Mouse (Mus musculus): ENCODE measurements around the gene Cdk5r1. TPM values are rescaled to one million over a fixed set of nuclear protein-coding genes. Genes with fewer than 3 reads are reported as not detected.

Cdk5r1 gene
- polyA plus RNA-seq, 1 experiment from 2014 or later: 0.54 TPM

DNA sequence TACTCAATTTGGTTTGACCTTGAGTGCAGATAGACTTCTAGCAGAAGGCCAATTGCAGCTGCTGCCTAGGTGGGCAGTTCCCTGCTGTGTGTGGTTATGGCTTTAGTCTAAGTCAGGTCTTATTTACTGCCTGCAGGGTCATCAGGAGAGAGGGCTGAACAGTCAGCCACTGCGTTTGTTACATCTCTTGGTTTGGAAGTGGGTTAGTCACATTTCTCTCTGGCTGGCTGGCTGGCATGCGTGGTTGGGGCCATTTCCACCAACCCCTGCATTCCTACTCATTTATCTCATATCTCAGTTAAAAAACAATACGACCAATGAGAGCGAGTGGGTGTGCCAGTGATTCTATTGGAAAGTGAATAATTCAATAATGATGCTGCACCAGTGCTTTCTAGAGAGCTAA, 22.7 kb downstream of the Cdk5r1 start:
- H3K9ac ChIP-seq (ENCODE audit: low read depth, low read length): no peak overlapping the region
- H3K36me3 ChIP-seq (ENCODE audit: insufficient read depth, low read length): no peaks in the 10 kb centered on the region
- no peak for TF ChIP-seq CTCF (IDR thresholded peaks at IDR 0.05; ENCODE audit: low read depth)
- ATAC-seq (replicated peaks; ENCODE audit: low FRiP score, low read depth) (no peak), DNase-seq (ENCODE audit: low spot score) (no peak)
- H3K9me3 ChIP-seq (replicated peaks; ENCODE audit: low read length): no peaks in the 10 kb centered on the region
- no peaks in the 10 kb centered on the region for H3K27me3 ChIP-seq (ENCODE audit: insufficient read depth, low read length)
- no peak overlapping the region for H3K4me3 ChIP-seq (replicated peaks; ENCODE audit: low read depth, low read length)
- WGBS: 53% methylated on average over 4 of the region's 4 CpGs
- no peak overlapping the region for H3K4me2 ChIP-seq (ENCODE audit: low read length)
- no peak overlapping the region for H3K27ac ChIP-seq
- no peaks in the 10 kb centered on the region for H3K4me1 ChIP-seq (replicated peaks; ENCODE audit: insufficient read depth, low read length)

DNA sequence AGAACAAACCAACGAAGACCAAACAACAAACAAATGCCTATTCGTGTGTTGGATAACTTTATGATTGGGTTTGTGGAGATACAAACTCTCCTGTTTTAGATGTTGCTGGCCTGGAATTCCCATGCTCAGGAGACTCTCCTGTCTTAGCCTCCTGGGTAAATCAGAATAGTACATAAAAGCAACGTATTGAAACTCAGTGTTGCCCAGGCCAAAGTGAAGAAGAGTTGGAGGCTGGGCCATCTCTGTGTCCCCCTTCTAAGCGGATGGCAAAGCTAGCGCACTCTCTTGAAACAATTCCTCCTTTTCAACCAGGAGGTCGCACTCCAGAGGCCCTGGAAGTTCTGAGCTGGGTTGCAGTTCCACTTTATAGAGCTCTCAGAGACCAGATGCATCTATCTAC, 26.5 kb downstream of the Cdk5r1 start:
- no peak overlapping the region for H3K27ac ChIP-seq
- WGBS: 82% methylated on average over 6 of the region's 6 CpGs
- no peak for ATAC-seq (replicated peaks; ENCODE audit: low FRiP score, low read depth)
- no peaks in the 10 kb centered on the region for H3K36me3 ChIP-seq (ENCODE audit: insufficient read depth, low read length)
- no peak for TF ChIP-seq CTCF (IDR thresholded peaks at IDR 0.05; ENCODE audit: low read depth)
- H3K4me3 ChIP-seq (replicated peaks; ENCODE audit: low read depth, low read length): no peak overlapping the region
- H3K4me2 ChIP-seq (ENCODE audit: low read length): no peak overlapping the region
- H3K9me3 ChIP-seq (replicated peaks; ENCODE audit: low read length): no peaks in the 10 kb centered on the region
- no peak for DNase-seq (ENCODE audit: low spot score)
- no peaks in the 10 kb centered on the region for H3K27me3 ChIP-seq (ENCODE audit: insufficient read depth, low read length)
- H3K4me1 ChIP-seq (replicated peaks; ENCODE audit: insufficient read depth, low read length): no peaks in the 10 kb centered on the region
- H3K9ac ChIP-seq (ENCODE audit: low read depth, low read length): no peak overlapping the region

DNA sequence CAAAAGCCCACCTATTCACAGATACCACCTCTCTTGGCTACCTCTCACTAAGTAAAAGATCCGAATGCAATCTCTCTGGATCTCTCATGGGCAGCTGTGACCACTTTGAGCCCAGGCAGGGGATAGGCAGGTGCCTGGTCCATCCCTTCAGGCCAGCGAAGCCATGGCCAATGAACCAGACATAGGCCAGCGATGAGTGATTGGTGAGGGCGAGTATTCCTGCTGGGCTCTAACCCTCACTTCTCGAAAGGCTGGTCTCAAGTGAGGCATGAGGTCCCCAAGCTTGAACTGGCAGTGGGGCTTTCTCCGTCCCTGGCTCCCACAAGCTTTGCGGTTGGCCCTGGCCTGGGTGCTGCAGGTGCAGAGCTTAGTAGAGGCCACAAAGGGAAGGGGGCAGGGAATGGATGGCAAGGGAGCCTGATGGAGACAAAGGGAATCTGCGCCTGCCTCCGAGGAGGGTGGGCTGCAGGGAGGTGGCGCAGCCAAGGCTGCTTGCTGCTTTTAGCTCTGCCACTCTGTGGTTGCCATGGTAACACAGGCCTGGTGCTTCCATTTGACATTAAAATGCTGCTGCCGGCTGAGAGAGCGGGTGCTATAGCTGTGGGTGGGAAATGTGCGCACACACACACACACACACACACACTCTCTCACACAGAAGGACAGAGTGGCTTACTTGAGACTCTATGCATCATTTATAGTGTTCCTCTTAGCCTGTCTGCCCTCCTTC, 27.1 kb downstream of the Cdk5r1 start:
- Histone ChIP-seq H3K36me3 (ENCODE audit: insufficient read depth, low read length) (no peaks in the 10 kb centered on the region), H3K27me3 (ENCODE audit: insufficient read depth, low read length) (no peaks in the 10 kb centered on the region), H3K27ac (no peak overlapping the region), H3K4me3 (replicated peaks; ENCODE audit: low read depth, low read length) (no peak overlapping the region), H3K9ac (ENCODE audit: low read depth, low read length) (no peak overlapping the region), H3K4me1 (replicated peaks; ENCODE audit: insufficient read depth, low read length) (no peaks in the 10 kb centered on the region), H3K9me3 (replicated peaks; ENCODE audit: low read length) (no peaks in the 10 kb centered on the region), H3K4me2 (ENCODE audit: low read length) (no peak overlapping the region)
- TF ChIP-seq CTCF (IDR thresholded peaks at IDR 0.05; ENCODE audit: low read depth): no peak
- ATAC-seq (replicated peaks; ENCODE audit: low FRiP score, low read depth) (no peak), DNase-seq (ENCODE audit: low spot score) (no peak)
- WGBS: 41% methylated on average over 13 of the region's 13 CpGs

DNA sequence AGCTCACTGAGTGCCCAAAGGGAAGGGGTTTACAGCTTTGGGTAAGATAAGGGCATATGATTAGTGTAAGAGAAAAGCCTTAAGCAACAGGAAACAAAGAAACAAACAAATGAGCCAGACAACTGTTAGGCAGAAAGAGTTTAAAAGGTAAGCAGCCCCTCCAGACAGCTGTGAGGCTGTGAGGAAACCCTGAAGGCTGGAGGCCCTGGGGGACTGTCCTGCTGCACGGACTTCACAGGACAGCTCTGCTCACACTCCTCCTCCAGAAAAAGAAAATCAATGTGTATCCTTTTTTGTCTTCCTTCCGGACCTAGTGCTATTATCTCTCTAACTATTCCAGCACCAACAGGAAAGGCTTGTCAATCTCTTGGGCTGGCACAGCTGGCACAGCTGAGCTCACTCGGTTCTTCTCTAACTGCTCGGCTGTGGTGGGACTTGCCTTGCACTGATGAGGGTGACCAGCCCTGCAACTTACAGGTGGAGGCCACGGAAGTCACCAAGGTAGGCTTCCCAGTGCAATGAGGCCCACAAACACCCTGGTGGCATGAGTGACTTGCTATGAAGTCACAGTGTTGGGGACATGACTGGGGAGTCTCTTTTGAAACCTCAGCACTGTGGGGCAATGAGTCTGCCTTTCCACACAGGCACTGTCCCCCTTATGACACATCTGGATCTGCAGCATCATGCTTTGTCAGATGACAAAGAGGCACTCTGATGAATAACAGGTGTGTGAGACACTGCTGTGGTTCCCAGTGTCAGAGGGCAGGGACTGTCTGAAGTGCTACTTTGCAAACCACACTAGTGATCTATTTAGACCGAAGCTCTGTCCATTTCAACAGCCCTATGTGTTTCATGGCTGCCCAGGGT, 27.9 kb downstream of the Cdk5r1 start:
- H3K4me3 ChIP-seq (replicated peaks; ENCODE audit: low read depth, low read length): no peak overlapping the region
- no peaks in the 10 kb centered on the region for H3K4me1 ChIP-seq (replicated peaks; ENCODE audit: insufficient read depth, low read length)
- 53% methylated on average over 6 of the region's 6 CpGs for WGBS
- H3K9ac ChIP-seq (ENCODE audit: low read depth, low read length): no peak overlapping the region
- no peaks in the 10 kb centered on the region for H3K27me3 ChIP-seq (ENCODE audit: insufficient read depth, low read length)
- H3K27ac ChIP-seq: no peak overlapping the region
- H3K4me2 ChIP-seq (ENCODE audit: low read length): no peak overlapping the region
- H3K9me3 ChIP-seq (replicated peaks; ENCODE audit: low read length): no peaks in the 10 kb centered on the region
- no peak for ATAC-seq (replicated peaks; ENCODE audit: low FRiP score, low read depth)
- DNase-seq (ENCODE audit: low spot score): no peak
- TF ChIP-seq CTCF (IDR thresholded peaks at IDR 0.05; ENCODE audit: low read depth): no peak
- H3K36me3 ChIP-seq (ENCODE audit: insufficient read depth, low read length): no peaks in the 10 kb centered on the region

DNA sequence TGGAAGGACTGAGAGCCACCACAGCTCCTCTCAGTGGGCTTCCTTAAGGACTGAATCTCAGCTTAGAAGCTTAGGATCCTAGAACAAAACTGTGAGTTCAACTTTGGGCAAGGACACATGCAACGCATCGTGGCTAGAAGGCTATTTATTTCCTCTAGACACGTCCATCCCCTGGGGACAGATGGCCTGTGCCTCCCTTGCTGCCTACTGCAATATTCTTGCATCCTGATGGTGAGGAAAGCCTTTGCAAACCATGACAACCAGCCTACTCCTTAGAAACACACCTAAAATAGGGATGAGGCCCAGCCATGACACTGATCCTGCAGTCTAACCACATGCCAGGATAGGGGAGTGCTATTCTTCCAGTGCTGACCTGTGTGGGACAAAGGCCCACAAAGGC, 28.8 kb downstream of the Cdk5r1 start:
- Histone ChIP-seq H3K4me3 (replicated peaks; ENCODE audit: low read depth, low read length) (no peak overlapping the region), H3K9me3 (replicated peaks; ENCODE audit: low read length) (no peaks in the 10 kb centered on the region), H3K27me3 (ENCODE audit: insufficient read depth, low read length) (no peaks in the 10 kb centered on the region), H3K9ac (ENCODE audit: low read depth, low read length) (no peak overlapping the region), H3K4me1 (replicated peaks; ENCODE audit: insufficient read depth, low read length) (no peaks in the 10 kb centered on the region), H3K36me3 (ENCODE audit: insufficient read depth, low read length) (no peaks in the 10 kb centered on the region), H3K27ac (no peak overlapping the region), H3K4me2 (ENCODE audit: low read length) (no peak overlapping the region)
- no peak for DNase-seq (ENCODE audit: low spot score)
- TF ChIP-seq CTCF (IDR thresholded peaks at IDR 0.05; ENCODE audit: low read depth): no peak
- 79% methylated on average over 3 of the region's 3 CpGs for WGBS
- no peak for ATAC-seq (replicated peaks; ENCODE audit: low FRiP score, low read depth)

DNA sequence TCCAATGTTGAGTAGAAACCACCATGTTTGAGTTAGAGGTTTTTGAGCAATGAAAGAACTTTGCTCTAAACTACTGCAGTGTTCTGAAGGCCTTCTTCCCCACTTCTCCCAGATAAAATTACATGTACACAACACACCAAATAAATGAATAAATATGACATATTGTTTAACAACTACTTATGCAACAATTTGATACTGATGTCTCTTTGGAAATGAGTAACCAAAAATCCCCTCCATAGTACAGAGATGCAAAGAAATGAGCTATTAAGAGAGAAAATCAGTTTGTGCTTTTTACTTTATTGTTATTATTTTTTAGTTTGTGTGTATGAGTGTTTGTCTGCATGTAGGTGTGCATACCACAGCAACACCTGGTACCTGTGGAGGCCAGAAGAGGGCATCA, 29.7 kb downstream of the Cdk5r1 start:
- Histone ChIP-seq H3K27ac (no peak overlapping the region), H3K9ac (ENCODE audit: low read depth, low read length) (no peak overlapping the region), H3K4me1 (replicated peaks; ENCODE audit: insufficient read depth, low read length) (no peaks in the 10 kb centered on the region), H3K4me3 (replicated peaks; ENCODE audit: low read depth, low read length) (no peak overlapping the region), H3K9me3 (replicated peaks; ENCODE audit: low read length) (no peaks in the 10 kb centered on the region), H3K4me2 (ENCODE audit: low read length) (no peak overlapping the region), H3K27me3 (ENCODE audit: insufficient read depth, low read length) (no peaks in the 10 kb centered on the region), H3K36me3 (ENCODE audit: insufficient read depth, low read length) (no peaks in the 10 kb centered on the region)
- no peak for TF ChIP-seq CTCF (IDR thresholded peaks at IDR 0.05; ENCODE audit: low read depth)
- ATAC-seq (replicated peaks; ENCODE audit: low FRiP score, low read depth) (no peak), DNase-seq (ENCODE audit: low spot score) (no peak)

Measured in kidney, postnatal 0 days (tissue).